Mouse (Mus musculus) cerebellum, adult 2 months (tissue): ENCODE measurements around the gene Washc1.

Experiments
- CTCF ChIP-seq: fragments of 200-500 bp; IDR thresholded peaks from 2 replicates; pipeline ENCODE4 v1.5.1; 2011; ENCODE audit warnings: low read depth, mild to moderate bottlenecking, control low read depth, low read length, moderate library complexity, borderline replicate concordance; ENCODE audit not compliant: insufficient read depth
- POLR2A ChIP-seq: fragments of 200-500 bp; IDR thresholded peaks from 2 replicates; pipeline ENCODE4 v1.6.1; 2011; ENCODE audit warnings: low read length, control low read depth, borderline replicate concordance; ENCODE audit not compliant: insufficient read depth

GRCm38 (mm10) chr17:66125211-66125610 is 13.9 kb downstream of the Washc1 start:
- TF ChIP-seq POLR2A (no peak), CTCF (no peak)
